Mouse (Mus musculus) right cerebral cortex, adult 2 months (tissue): ENCODE measurements around the gene Pdcd1.
A peak's percentile ranks its signal among the peaks of the same experiment; 100 is the strongest.
"Not testable (repeated sequence)": the region's sequence is repeated elsewhere in the genome, so short reads cannot be mapped to it uniquely, and the experiment has no call there.

Source experiments
- DNase-seq, 2 experiments: peaks; one replicate each; pipeline ENCODE4 v3.0.0; 2021 to 2022; ENCODE audit warnings: low spot score in 2 of 2

The Pdcd1 gene

DNA sequence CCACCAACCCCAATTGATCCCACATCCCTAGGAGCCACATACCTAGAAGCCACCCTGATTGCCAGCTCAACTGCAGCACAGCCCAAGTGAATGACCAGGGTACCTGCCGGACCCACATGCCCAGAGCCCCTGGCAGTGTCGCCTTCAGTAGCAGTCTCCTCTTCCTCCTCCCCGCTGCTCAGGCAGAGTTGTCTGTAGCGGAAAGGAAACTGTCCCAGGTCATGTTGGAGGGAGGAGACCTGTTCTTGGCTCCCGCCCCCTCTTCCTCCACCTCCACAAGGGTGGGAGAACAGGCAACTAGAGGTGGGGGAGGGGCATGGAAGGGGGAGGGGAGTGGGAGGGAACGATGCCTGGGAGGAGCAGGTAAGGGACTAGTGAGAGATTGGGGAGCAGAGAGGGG, at the start of gene Pdcd1:
TSS of gene Pdcd1 (minus strand) at position 181 of the 400 bp plus-strand sequence.
- DNase-seq = no peak

DNA sequence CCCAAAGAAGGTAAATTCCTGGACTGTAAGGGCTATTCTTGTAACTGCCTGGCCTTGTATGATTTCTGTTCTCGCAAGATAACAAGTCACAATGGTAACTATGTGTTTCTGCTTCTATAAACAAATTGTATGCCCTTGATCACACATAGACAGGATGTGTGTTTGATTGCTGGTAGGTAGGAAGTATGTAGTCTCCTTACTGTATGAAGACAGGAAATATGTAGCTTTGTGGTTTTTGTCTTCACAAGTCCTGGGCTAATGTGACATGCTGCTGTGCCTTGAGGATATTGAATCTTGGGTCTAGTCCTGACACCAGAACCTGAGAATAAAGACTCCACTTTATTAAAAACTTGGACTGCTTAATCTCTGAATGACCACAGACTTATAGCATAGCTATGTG, 39.4 kb upstream of the Pdcd1 start:
- DNase-seq = no peak

DNA sequence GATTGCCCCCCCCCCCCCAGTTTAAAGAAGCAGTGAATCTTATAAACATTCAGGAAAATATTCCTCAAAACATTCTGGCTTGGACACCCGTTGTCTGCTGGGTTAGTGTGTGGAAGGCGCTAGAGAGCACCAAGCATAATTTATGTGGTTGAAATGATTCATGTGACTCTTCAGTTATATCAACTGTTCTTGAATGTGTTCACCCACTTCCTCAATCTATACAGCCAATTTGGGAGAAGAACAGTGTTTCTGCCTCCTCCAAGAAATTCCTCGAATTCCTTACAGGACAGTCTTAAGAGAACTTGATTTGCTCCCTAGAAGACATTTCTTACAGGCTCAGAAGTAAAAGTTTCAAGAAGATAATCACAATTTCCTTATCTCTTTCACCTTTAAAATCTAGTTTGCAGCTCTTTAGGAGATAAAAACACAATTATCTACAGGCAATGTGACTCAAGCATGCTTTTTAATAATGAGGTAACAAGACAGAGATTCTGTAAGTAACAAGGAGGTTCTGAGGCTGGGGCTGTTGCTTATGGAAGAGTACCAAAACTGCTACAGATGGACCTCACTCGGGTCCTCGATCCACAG, 34.1 kb upstream of the Pdcd1 start:
- DNase-seq = no peak

DNA sequence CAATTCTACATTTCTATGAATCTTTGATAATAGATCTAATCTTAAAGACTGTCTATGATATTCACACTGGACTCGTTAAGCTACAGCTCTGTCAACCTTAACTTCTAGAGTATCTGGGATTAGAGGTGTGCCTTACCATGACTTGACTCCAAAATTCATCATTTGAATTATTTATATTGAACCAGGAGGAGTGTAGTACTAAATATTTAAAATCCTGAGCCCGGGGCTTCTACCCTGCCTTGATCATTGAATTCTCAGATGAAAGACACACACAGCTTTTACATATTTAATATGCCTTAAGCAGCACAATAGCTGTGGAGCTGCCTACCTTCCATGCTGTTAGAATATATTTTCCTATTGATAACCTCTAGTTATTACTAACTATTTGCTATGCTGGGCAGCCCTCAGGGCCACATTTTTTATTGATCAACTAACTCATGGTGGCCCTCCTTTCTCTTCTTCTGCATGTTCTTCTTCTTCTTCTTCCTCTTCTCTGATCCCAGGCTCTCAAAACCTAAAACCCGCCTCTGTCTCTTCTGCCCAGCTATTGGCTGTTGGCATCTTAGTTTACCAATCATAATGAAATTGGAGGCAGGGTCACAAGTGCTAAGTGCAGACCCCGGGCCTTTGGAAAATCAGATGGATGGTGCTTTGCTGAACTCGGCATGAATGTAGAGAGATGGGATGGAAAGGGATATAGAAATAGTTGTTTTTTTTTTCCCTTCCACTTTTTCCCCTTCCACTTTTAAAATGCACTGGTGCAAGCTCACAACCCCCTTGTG, 33.2 kb upstream of the Pdcd1 start:
- DNase-seq = no peak

DNA sequence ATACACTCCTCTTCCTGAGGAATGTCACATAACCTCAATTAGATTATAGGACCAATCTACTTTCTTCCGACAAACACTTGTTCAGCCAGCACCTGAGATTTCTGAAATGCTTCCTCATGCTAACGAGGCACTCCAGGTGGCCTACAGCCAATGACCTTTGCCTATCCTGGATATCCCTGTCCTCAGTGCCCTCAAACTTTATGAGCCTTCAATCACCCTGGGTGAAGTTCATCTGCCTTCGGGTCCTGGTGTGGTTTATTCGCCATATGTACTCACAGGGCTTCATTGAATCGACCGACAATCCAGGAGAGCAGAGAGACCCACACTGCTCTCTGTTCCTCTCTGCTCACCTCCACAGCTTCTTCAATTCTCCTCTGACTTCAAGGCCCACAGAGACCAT, 29.4 kb upstream of the Pdcd1 start:
- no peak for DNase-seq

DNA sequence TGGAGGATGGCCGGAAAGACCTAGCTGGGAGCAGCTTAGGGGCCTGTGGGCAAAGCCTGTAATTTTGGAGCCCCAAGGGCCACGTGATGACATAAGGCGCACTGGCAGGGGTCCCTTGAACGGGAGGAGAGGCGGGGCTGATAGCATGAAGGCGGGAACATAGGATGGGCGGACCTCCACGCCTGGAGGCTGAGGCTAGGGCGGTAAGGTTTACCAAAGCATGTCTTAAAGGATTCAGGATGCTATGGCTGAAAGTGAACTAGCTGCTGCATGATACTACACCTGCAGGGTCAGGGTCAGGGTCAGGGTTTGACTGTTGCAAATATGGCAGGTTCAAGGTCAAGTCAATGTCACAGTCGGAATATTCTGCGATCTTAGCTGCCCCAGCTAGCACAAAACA, 28.8 kb upstream of the Pdcd1 start:
- no peak for DNase-seq

DNA sequence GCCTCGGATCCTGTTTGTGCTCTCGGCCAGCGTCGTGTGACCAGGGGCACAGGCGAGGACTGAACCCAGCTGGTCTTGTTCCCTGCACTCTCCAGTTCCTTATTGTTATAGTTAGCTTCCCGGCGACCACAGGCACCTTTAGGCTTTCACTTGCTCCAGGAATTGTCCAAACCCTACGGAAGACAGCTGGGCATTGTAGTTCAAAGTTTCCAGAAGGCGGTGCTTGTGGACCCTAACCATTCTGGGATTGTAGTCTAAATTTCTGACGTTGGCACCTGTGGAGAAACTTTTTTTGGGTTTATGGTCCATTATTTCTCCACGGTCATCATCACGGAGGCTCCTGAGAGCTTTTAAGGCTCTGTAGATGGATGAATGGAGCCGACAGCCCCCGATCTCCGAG, 28.4 kb upstream of the Pdcd1 start:
- DNase-seq = no peak

DNA sequence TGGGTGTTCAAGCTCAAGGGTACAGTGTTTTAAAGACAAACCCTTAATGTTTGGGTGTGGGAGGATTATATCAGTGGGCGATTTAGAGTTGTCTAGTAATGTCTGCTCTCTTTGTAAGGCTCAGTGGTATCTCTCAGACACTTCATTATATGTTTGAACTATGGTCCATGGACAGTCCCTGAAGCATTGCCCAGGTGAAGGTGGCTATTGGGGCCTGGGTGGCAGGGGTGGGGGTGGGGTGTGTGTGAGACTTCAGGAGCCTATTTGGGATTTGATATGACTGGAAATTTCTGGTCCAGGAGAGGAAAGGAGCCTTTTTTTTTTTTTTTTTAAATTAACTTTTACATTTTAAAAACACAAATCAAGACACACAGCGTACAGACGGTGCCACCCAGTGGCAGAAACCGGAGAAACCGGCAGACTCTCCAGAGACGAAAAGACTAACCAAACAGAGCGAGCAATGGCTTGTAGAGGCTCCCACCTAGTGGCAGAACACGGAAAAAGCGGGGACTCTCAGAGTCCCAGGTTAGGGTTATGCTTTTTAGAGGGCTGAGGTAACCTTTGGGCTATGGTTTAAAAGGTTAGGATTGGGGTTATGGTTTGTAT, 26.6 kb upstream of the Pdcd1 start:
- peak; percentile 94 to 97 for DNase-seq

DNA sequence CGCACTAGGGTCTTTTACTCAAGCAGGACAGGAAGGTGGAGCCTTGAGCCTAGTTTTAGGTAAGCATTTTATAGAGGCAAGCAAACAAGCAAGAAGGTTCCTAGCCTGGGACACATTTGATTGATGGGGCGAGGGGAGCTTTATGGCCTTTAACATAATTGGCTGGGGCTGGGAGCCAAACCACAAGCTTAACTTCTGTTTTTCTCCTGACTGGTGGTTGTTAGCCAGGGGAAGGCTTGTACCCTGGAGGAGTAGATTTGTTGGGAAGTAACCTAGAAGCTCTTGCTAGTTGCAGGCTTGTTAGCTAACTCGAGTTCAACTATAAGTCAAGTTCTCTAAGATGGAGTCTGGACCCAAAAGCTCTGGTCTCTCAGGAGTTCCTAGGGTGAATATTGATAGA, 26.0 kb upstream of the Pdcd1 start:
- DNase-seq = no peak

DNA sequence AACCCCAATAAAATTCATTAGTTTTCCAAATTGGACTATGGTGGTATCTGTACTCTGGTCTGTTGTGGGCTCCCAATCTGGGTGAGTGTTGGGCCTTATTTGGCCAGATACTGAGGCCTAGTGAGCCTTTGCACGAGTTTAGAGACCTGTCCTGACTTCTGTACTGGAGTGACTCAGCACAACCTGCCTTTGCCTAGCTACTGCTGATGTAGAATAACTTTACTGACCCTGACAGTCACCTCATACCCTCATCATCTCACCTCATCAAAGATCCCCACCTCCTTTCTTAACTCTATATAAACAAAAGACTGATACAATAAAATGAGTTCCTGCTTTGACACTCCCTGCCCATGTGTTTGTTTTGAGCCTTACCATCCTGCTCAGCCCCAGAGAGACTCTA, 24.3 kb upstream of the Pdcd1 start:
- DNase-seq = no peak

DNA sequence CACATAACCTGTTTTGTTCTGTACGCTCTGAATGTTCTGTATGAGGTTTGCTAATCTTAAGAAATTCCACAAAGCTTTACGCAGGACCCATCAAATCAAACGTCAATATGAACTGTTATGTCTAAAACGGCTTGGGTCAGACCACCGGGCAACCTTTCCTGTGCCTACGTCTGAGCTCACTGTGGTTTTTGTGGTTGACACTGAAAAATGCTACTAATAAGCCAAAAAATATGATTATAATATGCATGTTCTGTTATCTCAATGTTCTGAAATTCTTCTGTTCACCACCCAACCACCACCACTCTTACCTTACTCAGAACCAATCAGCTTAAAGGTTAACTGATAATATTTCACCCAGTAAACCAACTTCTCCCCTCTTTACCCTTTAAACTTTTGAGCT, 22.4 kb upstream of the Pdcd1 start:
- DNase-seq = no peak

DNA sequence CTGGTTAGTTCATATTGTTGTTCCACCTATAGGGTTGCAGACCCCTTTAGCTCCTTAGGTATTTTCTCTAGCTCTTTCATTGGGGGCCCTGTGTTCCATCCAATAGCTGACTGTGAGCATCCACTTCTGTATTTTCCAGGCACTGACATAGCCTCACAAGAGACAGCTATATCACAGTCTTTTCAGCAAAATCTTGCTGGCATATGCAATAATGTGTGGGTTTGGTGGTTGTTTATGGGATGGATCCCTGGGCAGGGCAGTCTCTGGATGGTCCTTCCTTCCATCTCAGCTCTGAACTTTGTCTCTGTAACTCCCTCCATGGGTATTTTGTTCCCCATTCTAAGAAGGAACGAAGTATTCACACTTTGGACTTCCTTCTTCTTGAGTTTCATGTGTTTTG, 5.9 kb upstream of the Pdcd1 start:
- DNase-seq = not testable (repeated sequence)

DNA sequence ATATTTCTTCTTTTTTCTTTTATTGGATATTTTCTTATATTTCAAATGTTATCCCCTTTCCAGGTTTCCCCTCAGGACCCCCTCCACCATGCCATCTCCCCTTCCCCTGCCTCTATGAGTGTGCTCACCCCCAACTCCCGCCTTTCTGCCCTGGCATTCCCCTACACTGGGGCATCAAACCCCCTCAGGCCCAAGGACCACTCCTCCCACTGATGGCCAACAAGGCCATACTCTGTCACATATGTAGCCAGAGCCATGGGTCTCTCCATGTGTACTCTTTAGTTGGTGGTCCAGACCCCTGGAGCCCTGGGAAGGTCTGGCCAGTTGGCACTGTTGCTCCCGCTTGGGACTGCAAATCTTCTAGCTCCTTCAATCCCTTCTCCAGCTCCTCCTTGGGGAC, 5.0 kb upstream of the Pdcd1 start:
- no peak for DNase-seq

DNA sequence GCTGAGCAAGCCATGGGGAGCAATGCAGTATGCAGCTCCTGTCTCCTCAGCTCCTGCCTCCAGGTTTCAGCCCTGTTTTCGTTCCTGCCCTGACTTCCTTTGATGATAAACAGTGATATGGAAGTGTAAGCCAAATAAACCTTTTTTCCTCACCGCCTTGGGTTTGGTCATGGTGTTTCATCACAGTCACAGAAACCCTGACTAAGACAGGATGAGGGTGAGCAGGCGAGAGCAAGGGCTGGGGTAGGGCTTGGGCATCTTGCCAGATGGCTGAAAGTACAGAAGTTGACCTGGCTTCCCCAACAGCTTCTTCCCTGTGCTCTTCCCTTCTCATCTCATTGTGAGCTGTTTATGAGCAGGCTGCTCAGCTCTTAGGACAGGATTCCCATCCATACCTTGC, 3.6 kb upstream of the Pdcd1 start:
- no peak for DNase-seq

DNA sequence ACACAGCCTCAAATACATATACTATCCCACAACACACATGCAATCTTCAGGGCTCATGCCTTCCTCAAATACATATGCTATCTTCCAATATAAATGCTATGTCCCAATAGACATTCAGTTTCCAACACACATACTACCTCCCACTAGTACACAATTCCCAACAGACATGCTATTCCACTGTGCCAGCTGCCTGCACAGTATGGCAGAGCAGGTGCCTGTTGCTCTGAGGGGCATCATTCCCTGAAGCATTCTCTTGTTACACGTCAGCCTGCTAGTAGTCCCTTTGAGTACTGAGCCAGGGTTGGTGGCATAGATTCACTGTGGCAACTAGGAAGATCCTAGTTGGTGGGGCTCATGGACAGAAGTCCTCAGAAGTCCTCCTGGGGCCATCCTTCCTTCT, 2.1 kb upstream of the Pdcd1 start:
- no peak for DNase-seq

DNA sequence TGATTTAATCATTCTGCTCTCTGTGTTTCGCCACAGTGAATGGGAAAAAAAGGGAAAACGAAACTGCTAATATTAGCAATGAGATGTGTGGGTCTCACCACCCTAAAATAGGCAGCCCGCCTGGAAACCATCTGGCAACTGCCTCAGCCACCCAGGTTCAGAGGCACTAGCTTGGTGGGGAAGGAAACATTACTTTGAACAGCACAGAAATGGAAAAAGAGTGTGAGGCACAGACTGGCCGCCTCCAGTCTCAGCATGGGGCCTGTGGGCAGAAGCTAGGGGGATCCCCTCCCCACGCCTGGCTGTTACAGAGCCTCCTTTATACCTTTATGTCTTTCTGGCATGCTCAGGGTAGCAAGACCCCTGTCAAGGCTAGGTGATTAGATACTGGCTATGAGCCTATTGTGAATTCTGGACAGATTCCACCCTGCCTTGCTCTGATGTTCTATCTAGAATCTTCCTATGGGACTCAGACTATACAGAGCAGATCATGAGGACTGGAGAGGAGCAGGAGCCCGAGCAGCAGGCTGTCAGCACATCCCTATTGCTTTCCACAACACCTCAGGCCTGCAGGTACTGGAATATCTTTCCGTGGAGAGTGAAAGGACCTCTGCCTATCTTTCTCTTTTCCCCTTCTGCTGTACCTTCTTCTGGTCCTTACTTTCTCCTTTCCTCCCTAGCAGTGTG, 1.3 kb upstream of the Pdcd1 start:
- peak; percentile 78 to 84 for DNase-seq

DNA sequence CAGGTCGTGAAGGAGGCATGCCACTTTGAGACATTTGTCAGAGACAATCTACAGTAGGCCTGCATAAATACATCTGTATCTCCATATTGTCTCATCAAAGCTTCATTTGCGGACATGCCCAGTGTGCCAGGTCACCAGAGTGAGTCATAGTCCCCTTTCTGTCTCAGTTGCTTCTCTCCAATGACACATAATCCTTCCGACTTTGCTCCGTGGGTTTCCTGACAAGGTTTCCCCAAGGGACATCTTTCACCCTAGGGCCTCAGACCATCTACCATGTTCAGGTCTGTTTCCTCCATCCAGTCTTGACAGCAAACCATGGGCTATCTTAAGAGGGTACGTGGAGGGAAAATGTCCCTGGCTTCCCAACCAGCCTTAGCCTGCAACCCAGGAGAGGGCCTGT, 1.2 kb downstream of the Pdcd1 start:
- no peak for DNase-seq

DNA sequence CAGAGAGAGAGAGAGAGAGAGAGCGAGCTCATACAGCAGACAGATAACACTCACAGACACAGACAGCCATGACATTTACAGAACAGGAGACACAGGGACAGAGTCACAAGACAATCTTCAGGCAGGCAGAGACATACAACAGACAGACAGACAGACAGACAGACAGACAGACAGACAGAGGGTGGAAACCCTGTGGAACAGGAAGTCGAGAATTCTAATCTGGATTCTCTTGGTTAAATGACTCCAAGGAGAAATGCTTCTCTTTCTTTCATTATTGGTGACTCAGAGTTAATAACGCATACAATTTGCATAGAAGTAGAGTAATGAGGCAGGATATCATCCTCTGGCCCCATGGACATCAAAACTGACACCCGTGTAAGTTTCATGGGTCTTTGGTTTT, 5.8 kb downstream of the Pdcd1 start:
- DNase-seq = no peak

DNA sequence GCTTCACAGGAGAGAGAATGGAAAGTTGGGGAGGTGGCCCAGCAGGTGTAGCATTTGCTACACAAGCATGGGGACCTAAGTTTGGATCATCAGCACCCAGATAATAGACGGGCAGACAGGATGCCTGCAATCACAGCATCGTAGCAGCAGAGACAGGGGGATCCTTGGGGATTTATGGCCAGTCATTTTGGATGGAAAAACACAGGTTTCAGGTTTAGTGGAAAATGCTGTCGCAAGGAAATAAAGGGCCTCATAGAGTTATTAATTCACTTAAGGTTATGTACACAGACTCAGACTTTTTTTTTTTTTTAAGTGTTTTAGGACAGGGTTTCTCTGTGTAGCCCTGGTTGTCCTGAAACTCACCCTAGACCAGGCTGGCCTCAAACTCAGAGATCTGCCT, 6.8 kb downstream of the Pdcd1 start:
- DNase-seq = no peak

DNA sequence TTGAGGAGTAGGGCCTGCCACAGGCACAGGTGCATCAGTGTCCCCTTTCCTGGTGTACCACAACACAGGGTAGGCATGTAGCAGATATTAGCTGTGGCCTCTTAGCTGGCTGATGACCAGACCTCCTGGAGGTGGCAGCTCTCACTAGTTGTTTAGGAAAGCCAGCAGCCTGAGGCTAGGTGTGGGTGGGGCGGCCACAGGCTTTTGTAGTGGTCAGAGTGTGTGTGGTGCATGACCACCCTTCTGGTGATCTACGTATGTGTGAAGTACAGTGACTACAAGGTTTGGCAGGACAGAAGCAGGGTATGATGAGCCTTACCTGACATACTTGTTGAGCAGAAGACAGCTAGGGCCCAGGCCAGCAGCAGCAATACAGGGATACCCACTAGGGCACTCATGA, 12.0 kb downstream of the Pdcd1 start:
- no peak for DNase-seq

DNA sequence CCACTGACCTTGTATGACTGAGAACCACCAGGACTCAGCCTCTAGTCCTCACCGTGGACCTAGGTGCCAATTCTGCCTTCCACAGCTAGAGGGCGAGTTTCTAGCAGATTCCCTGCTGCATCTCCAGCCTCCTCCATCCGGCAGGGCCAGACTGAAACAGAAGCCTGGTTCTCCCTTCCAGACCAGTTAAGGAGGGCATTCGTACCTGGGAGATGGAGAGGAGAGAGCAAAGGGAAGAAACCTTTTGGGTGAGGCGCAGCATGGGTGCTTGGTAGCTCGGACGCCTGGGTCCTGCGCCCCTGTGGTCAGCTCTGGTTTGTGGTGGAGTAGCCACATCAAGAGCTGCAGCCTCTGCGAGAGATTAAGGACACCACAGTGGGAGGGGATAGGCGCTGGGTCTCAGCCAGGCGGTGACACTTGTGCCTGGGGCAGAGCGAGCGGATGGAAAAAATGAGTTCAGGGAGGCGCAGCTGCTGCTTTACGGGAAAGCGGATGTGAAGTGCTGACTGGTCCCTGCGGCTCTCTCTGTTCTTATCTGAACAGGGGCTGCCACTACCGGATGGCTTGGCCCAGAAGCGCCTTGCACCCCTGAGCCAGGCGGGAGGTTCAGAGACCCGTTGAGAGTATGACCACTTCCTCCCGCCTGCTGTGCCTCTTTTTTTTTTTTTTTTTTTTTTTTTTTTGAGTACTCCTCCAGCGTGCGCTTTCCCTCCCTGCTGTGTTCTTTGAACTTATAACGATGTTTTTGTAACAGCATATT, 17.2 kb downstream of the Pdcd1 start:
- DNase-seq = peak; percentile 88 to 89

DNA sequence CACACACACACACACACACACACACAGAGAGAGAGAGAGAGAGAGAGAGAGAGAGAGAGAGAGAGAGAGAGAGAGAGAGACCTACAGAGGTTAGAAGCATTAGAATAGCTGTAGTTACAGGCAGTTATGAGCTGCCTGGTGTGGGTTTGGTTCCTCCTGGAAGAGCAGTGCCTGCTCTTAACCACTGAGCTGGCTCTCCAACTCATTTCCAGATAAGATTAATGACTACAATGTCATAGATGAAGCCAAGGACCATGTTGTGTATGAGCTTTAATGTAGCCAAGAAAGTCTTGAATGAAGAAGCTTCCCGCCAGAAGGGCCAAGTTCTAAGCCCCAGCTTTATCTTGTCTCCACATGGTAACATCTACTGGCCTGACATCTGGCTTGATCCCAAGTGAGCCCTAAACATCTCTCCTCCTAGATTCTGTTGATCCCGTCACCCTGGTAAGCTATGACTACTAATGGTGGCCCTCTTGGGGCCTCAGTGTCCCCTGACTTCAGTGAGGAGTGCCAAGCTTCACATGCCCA, 19.2 kb downstream of the Pdcd1 start:
- no peak for DNase-seq
